Mouse (Mus musculus) myocyte (in vitro differentiated cells): ENCODE data around the gene Hist1h3d. TPM values are rescaled to one million over a fixed set of nuclear protein-coding genes. Genes with fewer than 3 reads are reported as not detected.

Experiments
- H3K27me3 ChIP-seq: one replicate; pipeline ENCODE4 v1.6.1; 2011; ENCODE audit not compliant: control insufficient read depth, insufficient read depth, insufficient read length
- H3K36me3 ChIP-seq: one replicate; pipeline ENCODE4 v1.6.1; 2011; ENCODE audit not compliant: control insufficient read depth, insufficient read depth
- H3K4me2 ChIP-seq: one replicate; pipeline ENCODE4 v1.6.1; 2011; ENCODE audit warnings: low read depth, control low read depth
- H3K4me3 ChIP-seq: one replicate; pipeline ENCODE4 v1.5.1; 2011; ENCODE audit warnings: mild to moderate bottlenecking, control low read depth, moderate library complexity
- H3K79me2 ChIP-seq: one replicate; pipeline ENCODE4 v1.6.1; 2011; ENCODE audit not compliant: control insufficient read depth, insufficient read depth
- H3ac ChIP-seq: one replicate; pipeline ENCODE4 v1.6.1; 2011; ENCODE audit not compliant: control insufficient read depth, insufficient read length
- CEBPB ChIP-seq: IDR thresholded peaks from 2 replicates; pipeline ENCODE4 v1.6.1; 2011; ENCODE audit warnings: mild to moderate bottlenecking, moderate library complexity; ENCODE audit not compliant: poor library complexity, insufficient read depth, severe bottlenecking
- E2F4 ChIP-seq: IDR thresholded peaks from one replicate; pipeline ENCODE4 v1.6.1; 2011; ENCODE audit warnings: mild to moderate bottlenecking, control low read depth, moderate library complexity; ENCODE audit not compliant: insufficient read depth
- MAX ChIP-seq: IDR thresholded peaks from one replicate; pipeline ENCODE4 v1.6.1; 2011; ENCODE audit warnings: low read depth, mild to moderate bottlenecking, control low read depth
- MYOD1 ChIP-seq, 3 experiments: IDR thresholded peaks; one replicate each; pipeline ENCODE4 v1.6.1; 2011; ENCODE audit warnings: control low read depth in 2 of 3, low read depth in 2 of 3, mild to moderate bottlenecking in 2 of 3, moderate library complexity in 1 of 3; ENCODE audit not compliant: insufficient read length in 2 of 3, control insufficient read depth in 1 of 3
- MYOG ChIP-seq, 3 experiments: IDR thresholded peaks; one replicate each; pipeline ENCODE4 v1.6.1; 2011; ENCODE audit warnings: control low read depth in 2 of 3, low read depth in 2 of 3, mild to moderate bottlenecking in 2 of 3; ENCODE audit not compliant: insufficient read length in 2 of 3, control insufficient read depth in 1 of 3, insufficient read depth in 1 of 3
- POLR2A ChIP-seq: IDR thresholded peaks from one replicate; pipeline ENCODE4 v1.6.1; 2011; ENCODE audit warnings: low read depth, mild to moderate bottlenecking, control low read depth, moderate library complexity; ENCODE audit not compliant: insufficient read length
- POLR2AphosphoS2 ChIP-seq: IDR thresholded peaks from one replicate; pipeline ENCODE4 v1.6.1; 2011; ENCODE audit warnings: low read depth, control low read depth; ENCODE audit not compliant: insufficient read length
- REST ChIP-seq: IDR thresholded peaks from one replicate; pipeline ENCODE4 v1.6.1; 2011; ENCODE audit warnings: mild to moderate bottlenecking, control low read depth, moderate library complexity; ENCODE audit not compliant: insufficient read depth, insufficient read length
- SRF ChIP-seq: IDR thresholded peaks from one replicate; pipeline ENCODE4 v1.6.1; 2011; ENCODE audit warnings: low read depth; ENCODE audit not compliant: control insufficient read depth, insufficient read length
- TCF12 ChIP-seq: IDR thresholded peaks from one replicate; pipeline ENCODE4 v1.6.1; 2011; ENCODE audit warnings: mild to moderate bottlenecking, control low read depth; ENCODE audit not compliant: poor library complexity, insufficient read depth, severe bottlenecking
- TCF3 ChIP-seq: IDR thresholded peaks from one replicate; pipeline ENCODE4 v1.6.1; 2011; ENCODE audit warnings: low read depth, control low read depth; ENCODE audit not compliant: insufficient read length
- USF1 ChIP-seq: IDR thresholded peaks from one replicate; pipeline ENCODE4 v1.6.1; 2011; ENCODE audit warnings: low read depth, mild to moderate bottlenecking, control low read depth, moderate library complexity
- polyA plus RNA-seq: library from polyadenylated mRNA; unstranded; fragments of >200 nt; fragmentation: generic; extraction: Trizol; gene quantifications from one replicate; pipeline ENCODE4 v1.2.1, GENCODE M21; 2012; ENCODE audit warnings: missing spikeins

Gene Hist1h3d
- polyA plus RNA-seq, 1 experiment, result 2.5 TPM

GRCm38 (mm10) chr13:23592614-23593013 lies 17.1 kb downstream of the Hist1h3d start:
- no peak overlapping the region for H3K4me3 ChIP-seq
- H3K4me2 ChIP-seq, result no peak overlapping the region
- H3K27me3 ChIP-seq, result no peaks in the 10 kb centered on the region
- TF ChIP-seq CEBPB (no peak), SRF (no peak), USF1 (no peak), MYOD1 (IDR thresholded peaks at IDR 0.05; ENCODE audit: control insufficient read depth in 1 of 3, insufficient read length in 2 of 3, low read depth in 2 of 3) (no peak), POLR2A (no peak), TCF12 (no peak), TCF3 (no peak), E2F4 (no peak), MAX (no peak), REST (no peak), POLR2AphosphoS2 (no peak), MYOG (IDR thresholded peaks at IDR 0.05; ENCODE audit: control insufficient read depth in 1 of 3, insufficient read depth in 1 of 3, insufficient read length in 2 of 3, low read depth in 2 of 3) (no peak)
- no peaks in the 10 kb centered on the region for H3K36me3 ChIP-seq
- no peak overlapping the region for H3ac ChIP-seq
- no peaks in the 10 kb centered on the region for H3K79me2 ChIP-seq

- no peaks in the 10 kb centered on the region for H3K79me2 ChIP-seq
- H3K27me3 ChIP-seq, result no peaks in the 10 kb centered on the region
- no peaks in the 10 kb centered on the region for H3K36me3 ChIP-seq
- no peak overlapping the region for H3K4me2 ChIP-seq
- H3K4me3 ChIP-seq, result no peak overlapping the region
- TF ChIP-seq E2F4 (no peak), CEBPB (no peak), MAX (no peak), POLR2AphosphoS2 (no peak), TCF3 (no peak), USF1 (no peak), TCF12 (no peak), MYOG (IDR thresholded peaks at IDR 0.05; ENCODE audit: control insufficient read depth in 1 of 3, insufficient read depth in 1 of 3, insufficient read length in 2 of 3, low read depth in 2 of 3) (no peak), REST (no peak), SRF (no peak), POLR2A (no peak), MYOD1 (IDR thresholded peaks at IDR 0.05; ENCODE audit: control insufficient read depth in 1 of 3, insufficient read length in 2 of 3, low read depth in 2 of 3) (no peak)
- H3ac ChIP-seq, result no peak overlapping the region
Observed at GRCm38 (mm10) chr13:23593051-23593770, 17.6 kb downstream of the Hist1h3d start.

DNA sequence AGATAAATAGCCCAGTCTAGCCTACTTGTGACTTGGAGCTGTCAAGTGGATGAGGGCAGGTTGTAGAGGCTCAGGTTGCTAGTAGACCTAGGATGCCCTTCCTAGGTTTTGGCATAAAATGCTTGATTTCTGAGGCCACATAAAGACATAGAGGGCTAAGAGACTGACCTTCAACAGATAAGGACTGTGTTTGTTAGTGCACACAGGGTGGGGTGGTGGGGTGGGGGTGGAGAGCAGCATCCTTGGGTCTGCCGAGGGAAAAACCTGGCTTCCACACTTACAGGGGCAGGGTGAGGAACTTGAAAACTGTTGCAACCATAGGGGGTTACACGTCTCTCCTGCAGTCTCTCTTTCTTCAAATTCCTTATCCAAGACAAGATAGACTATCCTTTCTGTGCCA lies 19.6 kb downstream of the Hist1h3d start:
- H3K36me3 ChIP-seq, result no peaks in the 10 kb centered on the region
- TF ChIP-seq USF1 (no peak), MYOD1 (IDR thresholded peaks at IDR 0.05; ENCODE audit: control insufficient read depth in 1 of 3, insufficient read length in 2 of 3, low read depth in 2 of 3) (no peak), TCF3 (no peak), SRF (no peak), REST (no peak), CEBPB (no peak), TCF12 (no peak), POLR2AphosphoS2 (no peak), MAX (no peak), E2F4 (no peak), POLR2A (no peak)
- H3K79me2 ChIP-seq, result no peaks in the 10 kb centered on the region
- no peak overlapping the region for H3K4me2 ChIP-seq
- no peak overlapping the region for H3ac ChIP-seq
- no peak overlapping the region for H3K4me3 ChIP-seq
- no peaks in the 10 kb centered on the region for H3K27me3 ChIP-seq

- TF ChIP-seq POLR2AphosphoS2, result no peak
- no peak for TF ChIP-seq E2F4
- no peak for TF ChIP-seq CEBPB
- TF ChIP-seq MYOD1 (IDR thresholded peaks at IDR 0.05; ENCODE audit: control insufficient read depth in 1 of 3, insufficient read length in 2 of 3, low read depth in 2 of 3), result no peak
- no peak for TF ChIP-seq POLR2A
- no peak for TF ChIP-seq SRF
- TF ChIP-seq MYOG (IDR thresholded peaks at IDR 0.05; ENCODE audit: control insufficient read depth in 1 of 3, insufficient read depth in 1 of 3, insufficient read length in 2 of 3, low read depth in 2 of 3), result no peak
- TF ChIP-seq TCF3, result no peak
- TF ChIP-seq MAX, result no peak
- TF ChIP-seq USF1, result no peak
- no peak for TF ChIP-seq TCF12
- TF ChIP-seq REST, result no peak
- Histone ChIP-seq H3K79me2 (no peaks in the 10 kb centered on the region), H3K36me3 (no peaks in the 10 kb centered on the region), H3K27me3 (no peaks in the 10 kb centered on the region), H3K4me2 (no peak overlapping the region), H3ac (no peak overlapping the region), H3K4me3 (no peak overlapping the region)
Observed at GRCm38 (mm10) chr13:23595622-23596372, 20.2 kb downstream of the Hist1h3d start.
